Mouse (Mus musculus) neural tube, embryonic 12.5 days (tissue): ENCODE results near the gene Alox12b. TPM values are rescaled to one million over a fixed set of nuclear protein-coding genes. Genes with fewer than 3 reads are reported as not detected.

Source experiments
- ATAC-seq: fragments of 200-750 bp; cut with Nextera tagmentation; 2 replicates; pipeline ENCODE4 v1.8.0; 2017; ENCODE audit warnings: low read depth, mild to moderate bottlenecking, moderate TSS enrichment, moderate library complexity; ENCODE audit not compliant: low FRiP score
- H3K27ac ChIP-seq: fragments of 300-500 bp; sonication (generic); 2 replicates; pipeline ENCODE4 v1.5.1; 2016
- H3K27me3 ChIP-seq: fragments of 300-500 bp; sonication (generic); replicated peaks from 2 replicates; pipeline ENCODE4 v1.6.1; 2016; ENCODE audit warnings: mild to moderate bottlenecking
- H3K36me3 ChIP-seq: fragments of 300-500 bp; sonication (generic); 2 replicates; pipeline ENCODE4 v1.6.1; 2016; ENCODE audit warnings: mild to moderate bottlenecking
- H3K4me1 ChIP-seq: fragments of 300-500 bp; sonication (generic); 2 replicates; pipeline ENCODE4 v1.6.1; 2016
- H3K4me2 ChIP-seq: fragments of 300-500 bp; sonication (generic); replicated peaks from 2 replicates; pipeline ENCODE4 v1.6.1; 2016; ENCODE audit warnings: mild to moderate bottlenecking
- H3K4me3 ChIP-seq: fragments of 300-500 bp; sonication (generic); 2 replicates; pipeline ENCODE4 v1.5.1; 2016
- H3K9ac ChIP-seq: fragments of 300-500 bp; sonication (generic); 2 replicates; pipeline ENCODE4 v1.6.1; 2016; ENCODE audit warnings: mild to moderate bottlenecking
- H3K9me3 ChIP-seq: fragments of 300-500 bp; sonication (generic); 2 replicates; pipeline ENCODE4 v1.6.1; 2016; ENCODE audit warnings: mild to moderate bottlenecking
- WGBS: fragments of 180-500 bp; shearing (Covaris S2); methylation state at CpG from one replicate; pipeline ENCODE4 v1.1.7; 2016; 5-methylcytosine and 5-hydroxymethylcytosine counted together
- polyA plus RNA-seq: library from polyadenylated mRNA; unstranded; fragments of >200 nt; fragmentation: Nextera tagmentation; extraction: Ambion mirVana; gene quantifications from 2 replicates; pipeline ENCODE4 v1.2.1, GENCODE M21; 2016

Gene Alox12b
- polyA plus RNA-seq, 1 experiment from 2014 or later: 0.20 TPM

DNA sequence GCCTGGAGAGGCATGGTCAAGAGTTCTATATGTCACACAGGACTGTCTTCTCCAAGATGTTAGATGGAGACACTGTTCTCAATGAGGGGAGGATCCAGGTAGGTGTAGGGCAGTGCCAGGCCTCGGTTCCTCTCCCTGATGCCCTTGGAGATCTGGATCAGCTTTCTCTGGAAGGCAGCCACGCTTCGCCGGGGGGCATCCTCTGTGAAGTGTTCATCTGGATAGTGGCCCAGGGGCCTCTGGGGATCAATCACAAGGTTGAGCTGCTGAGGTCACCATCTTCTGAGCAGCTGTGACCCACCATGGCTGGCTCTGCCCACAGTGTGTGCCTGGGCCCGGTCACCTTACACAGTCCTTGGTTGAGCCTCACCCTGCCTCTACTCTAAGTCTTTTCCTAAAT, 28.2 kb downstream of the Alox12b start:
- WGBS: 91% methylated on average over 5 of the region's 5 CpGs

DNA sequence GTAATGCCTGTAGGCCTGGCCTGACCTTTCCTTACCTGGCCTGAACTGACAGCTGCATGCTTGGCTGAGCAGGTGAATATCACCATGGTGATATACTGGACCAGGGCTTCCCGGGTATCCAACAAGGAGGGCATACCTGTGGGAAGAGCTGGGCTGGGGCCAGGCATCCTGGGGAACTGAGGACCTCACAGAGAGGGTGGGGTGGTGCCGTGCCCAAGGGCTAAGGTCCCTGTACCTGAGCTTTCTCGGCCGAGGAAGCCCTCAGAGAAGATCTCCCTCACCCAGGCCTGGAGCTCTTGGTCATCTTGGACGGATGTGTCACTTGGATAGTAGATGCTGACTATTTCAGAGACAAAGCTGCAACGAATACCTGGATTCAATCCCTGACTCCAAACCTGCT, 29.1 kb downstream of the Alox12b start:
- H3K9ac ChIP-seq: no peak overlapping the region
- no peaks in the 10 kb centered on the region for H3K27me3 ChIP-seq
- no peak for ATAC-seq
- no peaks in the 10 kb centered on the region for H3K9me3 ChIP-seq
- H3K4me3 ChIP-seq: no peak overlapping the region
- no peak overlapping the region for H3K27ac ChIP-seq
- 86% methylated on average over 6 of the region's 6 CpGs for WGBS
- H3K36me3 ChIP-seq: no peaks in the 10 kb centered on the region
- no peak overlapping the region for H3K4me2 ChIP-seq
- no peaks in the 10 kb centered on the region for H3K4me1 ChIP-seq

More for the DNA sequence above, 28.2 kb downstream of the Alox12b start:
- ATAC-seq: no peak
- H3K4me3 ChIP-seq: no peak overlapping the region
- H3K9ac ChIP-seq: no peak overlapping the region
- no peak overlapping the region for H3K4me2 ChIP-seq
- H3K36me3 ChIP-seq: no peaks in the 10 kb centered on the region
- H3K27me3 ChIP-seq: no peaks in the 10 kb centered on the region
- H3K4me1 ChIP-seq: no peaks in the 10 kb centered on the region
- H3K9me3 ChIP-seq: no peaks in the 10 kb centered on the region
- no peak overlapping the region for H3K27ac ChIP-seq

- Histone ChIP-seq H3K36me3 (no peaks in the 10 kb centered on the region), H3K27ac (no peak overlapping the region), H3K4me3 (no peak overlapping the region), H3K4me1 (no peaks in the 10 kb centered on the region), H3K27me3 (peaks cover 18% of the 10 kb centered on the region), H3K9ac (no peak overlapping the region), H3K9me3 (no peaks in the 10 kb centered on the region), H3K4me2 (no peak overlapping the region)
- 0% methylated on average over 1 of the region's 1 CpGs for WGBS
- ATAC-seq: no peak
Observed at GRCm38 (mm10) chr11:69192840-69193239, 36.1 kb downstream of the Alox12b start.

DNA sequence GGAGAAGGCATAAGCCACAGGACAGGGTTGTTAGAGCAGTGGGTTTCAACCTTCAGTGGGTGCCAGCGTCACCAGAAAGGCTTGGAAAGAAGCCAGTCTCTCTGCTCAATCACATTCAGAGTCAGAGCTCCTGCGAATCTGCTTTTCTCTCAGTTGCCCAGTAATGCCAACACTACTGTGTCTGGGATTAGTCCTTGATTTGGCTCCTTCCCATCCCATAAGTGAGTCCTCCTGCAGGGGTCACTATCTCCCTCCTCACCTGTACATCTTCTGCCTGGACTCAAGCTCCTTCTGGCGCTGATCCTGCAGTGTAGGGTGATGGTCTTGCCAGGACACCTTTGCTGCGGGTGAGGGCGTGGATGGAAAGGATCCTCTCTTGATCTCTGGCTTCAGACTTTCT, 40.0 kb downstream of the Alox12b start:
- no peaks in the 10 kb centered on the region for H3K36me3 ChIP-seq
- no peak overlapping the region for H3K4me3 ChIP-seq
- H3K9ac ChIP-seq: no peak overlapping the region; the same call in 1 of the 2 replicates
- H3K4me1 ChIP-seq: no peaks in the 10 kb centered on the region
- no peak overlapping the region for H3K27ac ChIP-seq
- peak overlapping the region; percentile 47 for H3K4me2 ChIP-seq
- ATAC-seq: no peak
- H3K9me3 ChIP-seq: no peaks in the 10 kb centered on the region
- H3K27me3 ChIP-seq: peaks cover 30% of the 10 kb centered on the region
- WGBS: 8% methylated on average over 5 of the region's 5 CpGs

- H3K9me3 ChIP-seq: no peaks in the 10 kb centered on the region
- no peak overlapping the region for H3K27ac ChIP-seq
- H3K4me1 ChIP-seq: no peaks in the 10 kb centered on the region
- H3K36me3 ChIP-seq: no peaks in the 10 kb centered on the region
- H3K9ac ChIP-seq: no peak overlapping the region; the same call in 1 of the 2 replicates
- 2% methylated on average over 14 of the region's 14 CpGs for WGBS
- ATAC-seq: no peak
- H3K27me3 ChIP-seq: peaks cover 30% of the 10 kb centered on the region
- H3K4me2 ChIP-seq: peak overlapping the region; percentile 47
- H3K4me3 ChIP-seq: no peak overlapping the region
Observed at GRCm38 (mm10) chr11:69197194-69197593, 40.4 kb downstream of the Alox12b start.

DNA sequence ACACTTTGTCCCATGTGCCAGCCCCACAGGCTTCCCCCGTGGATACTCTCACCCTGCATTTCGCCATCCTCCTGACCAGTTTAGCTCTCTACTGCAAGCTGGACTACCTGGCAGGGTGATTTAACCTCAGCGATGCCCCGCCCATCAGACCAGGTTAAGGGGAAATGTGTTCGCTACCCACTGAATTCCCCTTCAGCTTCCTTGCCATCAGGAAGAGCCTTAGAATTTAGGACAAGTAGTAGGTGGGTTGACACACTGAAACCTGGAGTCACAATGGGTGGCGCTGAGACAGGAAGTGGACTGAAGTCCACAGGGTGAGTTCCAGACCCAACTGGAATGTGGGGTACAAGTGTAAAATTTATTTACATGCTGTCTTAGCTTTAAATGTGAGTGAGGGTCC, 41.0 kb downstream of the Alox12b start, which contains the start of gene Alox8:
Gene Alox8, minus strand, starts transcription at position 101 of the 400 bp plus-strand sequence.
- H3K27ac ChIP-seq: no peak within 1 kb of the TSS
- H3K36me3 ChIP-seq: no peaks in the 10 kb centered on the region
- H3K9ac ChIP-seq: no peak within 1 kb of the TSS; the same call in 1 of the 2 replicates
- no peaks in the 10 kb centered on the region for H3K4me1 ChIP-seq
- no peak for ATAC-seq
- no peak within 1 kb of the TSS for H3K4me3 ChIP-seq
- 36% methylated on average over 6 of the region's 6 CpGs for WGBS
- H3K4me2 ChIP-seq: peak within 1 kb of the TSS; percentile 47
- H3K27me3 ChIP-seq: peaks cover 30% of the 10 kb centered on the region
- H3K9me3 ChIP-seq: no peaks in the 10 kb centered on the region

GRCm38 (mm10) chr11:69199251-69199650, 42.5 kb downstream of the Alox12b start:
- no peak overlapping the region for H3K27ac ChIP-seq
- no peaks in the 10 kb centered on the region for H3K36me3 ChIP-seq
- no peaks in the 10 kb centered on the region for H3K4me1 ChIP-seq
- WGBS: 80% methylated on average over 1 of the region's 1 CpGs
- no peak overlapping the region for H3K9ac ChIP-seq
- peaks cover 30% of the 10 kb centered on the region for H3K27me3 ChIP-seq
- no peaks in the 10 kb centered on the region for H3K9me3 ChIP-seq
- no peak for ATAC-seq
- H3K4me3 ChIP-seq: no peak overlapping the region
- H3K4me2 ChIP-seq: no peak overlapping the region

DNA sequence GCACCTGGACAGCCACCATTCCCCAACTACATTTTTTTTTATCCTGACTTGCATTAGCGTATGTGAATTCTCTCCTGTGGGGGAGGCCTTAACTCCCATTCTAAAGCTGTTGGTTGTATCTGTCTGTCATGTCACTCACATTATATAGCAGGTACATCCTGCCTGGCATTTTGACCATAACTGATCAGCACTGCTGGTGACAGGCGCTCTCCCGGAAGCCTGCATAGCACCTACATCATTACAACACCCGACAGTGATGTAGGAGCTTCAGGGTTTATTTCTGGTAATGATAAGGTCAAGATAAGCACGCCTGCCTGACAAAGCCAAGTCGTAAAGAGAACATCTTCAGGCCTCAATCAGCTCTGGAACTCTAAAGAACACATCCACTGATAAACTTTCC, 43.4 kb downstream of the Alox12b start:
- Histone ChIP-seq H3K36me3 (no peaks in the 10 kb centered on the region), H3K27ac (no peak overlapping the region), H3K4me1 (no peaks in the 10 kb centered on the region), H3K9me3 (no peaks in the 10 kb centered on the region), H3K4me3 (no peak overlapping the region), H3K9ac (no peak overlapping the region), H3K4me2 (no peak overlapping the region), H3K27me3 (peaks cover 30% of the 10 kb centered on the region)
- no peak for ATAC-seq
- WGBS: 79% methylated on average over 6 of the region's 6 CpGs

- H3K9ac ChIP-seq: no peak overlapping the region
- no peak overlapping the region for H3K4me2 ChIP-seq
- 86% methylated on average over 13 of the region's 13 CpGs for WGBS
- no peak overlapping the region for H3K4me3 ChIP-seq
- H3K36me3 ChIP-seq: no peaks in the 10 kb centered on the region
- ATAC-seq: no peak
- H3K4me1 ChIP-seq: no peaks in the 10 kb centered on the region
- H3K27ac ChIP-seq: no peak overlapping the region
- H3K27me3 ChIP-seq: peaks cover 13% of the 10 kb centered on the region
- H3K9me3 ChIP-seq: no peaks in the 10 kb centered on the region
Observed at GRCm38 (mm10) chr11:69202469-69203230, 45.9 kb downstream of the Alox12b start.

DNA sequence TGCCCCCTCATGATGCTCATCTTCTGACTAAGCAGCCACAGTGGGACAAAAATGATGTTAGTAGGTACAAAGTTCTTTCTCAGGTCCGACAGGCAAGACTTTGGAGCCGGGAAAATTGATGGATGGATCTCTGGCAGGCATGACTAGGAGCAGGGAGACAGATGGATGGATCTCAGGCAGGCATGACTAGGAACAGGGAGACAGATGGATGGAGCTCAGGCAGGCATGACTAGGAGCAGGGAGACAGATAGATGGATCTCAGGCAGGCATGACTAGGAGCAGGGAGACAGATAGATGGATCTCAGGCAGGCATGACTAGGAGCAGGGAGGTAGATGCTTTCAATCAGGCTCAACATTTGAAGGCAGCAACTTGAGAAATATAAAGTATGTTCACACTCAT, 54.6 kb downstream of the Alox12b start:
- Histone ChIP-seq H3K27me3 (no peaks in the 10 kb centered on the region), H3K4me2 (peak overlapping the region; percentile 39), H3K36me3 (no peaks in the 10 kb centered on the region), H3K9ac (no peak overlapping the region), H3K27ac (no peak overlapping the region), H3K9me3 (no peaks in the 10 kb centered on the region), H3K4me1 (no peaks in the 10 kb centered on the region), H3K4me3 (peak overlapping the region; percentile 24; the same call in 1 of the 2 replicates)
- WGBS: 33% methylated on average over 2 of the region's 2 CpGs
- ATAC-seq: no peak

- Histone ChIP-seq H3K27me3 (no peaks in the 10 kb centered on the region), H3K4me3 (no peak overlapping the region), H3K9ac (no peak overlapping the region), H3K9me3 (no peaks in the 10 kb centered on the region), H3K4me1 (no peaks in the 10 kb centered on the region), H3K36me3 (no peaks in the 10 kb centered on the region), H3K27ac (no peak overlapping the region), H3K4me2 (no peak overlapping the region)
- ATAC-seq: no peak
- 87% methylated on average over 5 of the region's 5 CpGs for WGBS
Observed at GRCm38 (mm10) chr11:69217411-69217810, 60.6 kb downstream of the Alox12b start.

- no peak for ATAC-seq
- Histone ChIP-seq H3K4me2 (no peak overlapping the region), H3K36me3 (no peaks in the 10 kb centered on the region), H3K4me1 (no peaks in the 10 kb centered on the region), H3K27ac (no peak overlapping the region), H3K9me3 (no peaks in the 10 kb centered on the region), H3K9ac (no peak overlapping the region), H3K27me3 (no peaks in the 10 kb centered on the region), H3K4me3 (no peak overlapping the region)
- WGBS: 53% methylated on average over 2 of the region's 2 CpGs
Observed at GRCm38 (mm10) chr11:69218661-69219060, 61.9 kb downstream of the Alox12b start.
